In genomic region chr3:108940996-108941395, GRCm38 (mm10) we compare ENCODE assay signal across 29 mouse cellular contexts. TPM values are rescaled to one million over a fixed set of nuclear protein-coding genes. Genes with fewer than 3 reads are reported as not detected.
DNase-seq lines count a peak whose midpoint lies in the region; ATAC-seq lines count a peak whose summit lies in the region.
"Had no signal": no experiment of that assay in that cellular context is flagged by ENCODE, and none has a peak within 500 bp of the region (broad histone marks: within the 10 kb centered on the region; RNA-seq: fewer than 3 reads in every experiment).

No protein-coding gene starts in this region.

- peak; percentile 61 for DNase-seq in heart, adult 11 months
- DNase-seq in limb, embryonic 10.5 days (ENCODE audit: low spot score): no peak
- peak; percentile 34 for DNase-seq in brain, adult 2 months (ENCODE audit: low read depth, low spot score)
- no peak for DNase-seq in kidney, postnatal 25 days
- DNase-seq: adrenal gland, adult 2 months; adrenal gland, postnatal 14 days; cerebellum, adult 11-12 months; cerebellum, adult 8-10 months; cerebellum, postnatal 36 days; gastrocnemius, adult 2 months; gastrocnemius, postnatal 14 days; heart, adult 18-20 months; heart, postnatal 14 days; heart, postnatal 4 days had no signal

- no peak overlapping the region for H3K4me3 ChIP-seq in heart, embryonic 11.5 days (ENCODE audit: low read depth, low read length)
- H3K4me3 ChIP-seq in limb, embryonic 13.5 days: no peak overlapping the region
- no peak overlapping the region for H3K4me3 ChIP-seq in limb, embryonic 10.5 days
- H3K4me3 ChIP-seq in neural tube, embryonic 15.5 days (replicated peaks): no peak overlapping the region
- H3K4me3 ChIP-seq in kidney, embryonic 14.5 days (ENCODE audit: low read length): no peak overlapping the region
- H3K4me3 ChIP-seq: erythroblast, embryonic 14.5 days had no signal

- H3K4me2 ChIP-seq in heart, embryonic 11.5 days: no peak overlapping the region
- H3K4me2 ChIP-seq in limb, embryonic 13.5 days (replicated peaks): peak overlapping the region; percentile 69; the same call in 1 of the 2 replicates
- H3K4me2 ChIP-seq in neural tube, embryonic 15.5 days: peak overlapping the region; percentile 64
- H3K4me2 ChIP-seq in kidney, embryonic 14.5 days (replicated peaks; ENCODE audit: low read depth, low read length): no peak overlapping the region

- no peak overlapping the region for H3K9ac ChIP-seq in heart, embryonic 11.5 days (ENCODE audit: low read depth, low read length)
- no peak overlapping the region for H3K9ac ChIP-seq in limb, embryonic 13.5 days
- no peak overlapping the region for H3K9ac ChIP-seq in neural tube, embryonic 15.5 days (replicated peaks)
- no peak overlapping the region for H3K9ac ChIP-seq in kidney, embryonic 14.5 days (ENCODE audit: low read depth, low read length)
- H3K9ac ChIP-seq: forebrain, embryonic 13.5 days; hindbrain, embryonic 14.5 days had no signal

- H3K27ac ChIP-seq in heart, embryonic 11.5 days (ENCODE audit: low read depth, low read length): no peak overlapping the region
- H3K27ac ChIP-seq in limb, embryonic 13.5 days: no peak overlapping the region
- H3K27ac ChIP-seq in limb, embryonic 10.5 days: no peak overlapping the region
- H3K27ac ChIP-seq in neural tube, embryonic 15.5 days (replicated peaks): no peak overlapping the region
- H3K27ac ChIP-seq in kidney, embryonic 14.5 days (ENCODE audit: low read depth, low read length): no peak overlapping the region
- H3K27ac ChIP-seq: embryonic facial prominence, embryonic 13.5 days; forebrain, embryonic 13.5 days; gastrocnemius, adult 2 months; heart, embryonic 13.5 days; hindbrain, embryonic 14.5 days had no signal

- no peaks in the 10 kb centered on the region for H3K4me1 ChIP-seq in heart, embryonic 11.5 days (ENCODE audit: control insufficient read depth, insufficient read depth, low read length)
- no peaks in the 10 kb centered on the region for H3K4me1 ChIP-seq in limb, embryonic 13.5 days
- H3K4me1 ChIP-seq in limb, embryonic 10.5 days: peaks cover 7% of the 10 kb centered on the region
- H3K4me1 ChIP-seq in neural tube, embryonic 15.5 days: no peaks in the 10 kb centered on the region
- H3K4me1 ChIP-seq in kidney, embryonic 14.5 days (ENCODE audit: control insufficient read depth, insufficient read depth, low read length): no peaks in the 10 kb centered on the region
- H3K4me1 ChIP-seq: forebrain, embryonic 13.5 days had no signal

- no peaks in the 10 kb centered on the region for H3K9me3 ChIP-seq in heart, embryonic 11.5 days (replicated peaks; ENCODE audit: control insufficient read depth, low read length)
- H3K9me3 ChIP-seq in limb, embryonic 13.5 days: no peaks in the 10 kb centered on the region
- H3K9me3 ChIP-seq in limb, embryonic 10.5 days (replicated peaks): no peaks in the 10 kb centered on the region
- no peaks in the 10 kb centered on the region for H3K9me3 ChIP-seq in neural tube, embryonic 15.5 days (replicated peaks)
- peaks cover 7% of the 10 kb centered on the region for H3K9me3 ChIP-seq in kidney, embryonic 14.5 days (ENCODE audit: control insufficient read depth, low read length)
- H3K9me3 ChIP-seq: embryonic facial prominence, embryonic 10.5 days; embryonic facial prominence, embryonic 13.5 days; forebrain, embryonic 13.5 days; heart, embryonic 13.5 days had no signal

- H3K27me3 ChIP-seq in heart, embryonic 11.5 days (ENCODE audit: control insufficient read depth, insufficient read depth, low read length): no peaks in the 10 kb centered on the region
- H3K27me3 ChIP-seq in limb, embryonic 13.5 days: no peaks in the 10 kb centered on the region
- H3K27me3 ChIP-seq in limb, embryonic 10.5 days (ENCODE audit: low read depth, poor library complexity, severe bottlenecking): 0 out of 2 replicates have a peak, but pooled peaks cover 6% of the 10 kb centered on the region
- no peaks in the 10 kb centered on the region for H3K27me3 ChIP-seq in neural tube, embryonic 15.5 days (replicated peaks)
- H3K27me3 ChIP-seq in kidney, embryonic 14.5 days (ENCODE audit: control insufficient read depth, insufficient read depth, low read length): no peaks in the 10 kb centered on the region
- H3K27me3 ChIP-seq: embryonic facial prominence, embryonic 13.5 days; forebrain, embryonic 13.5 days had no signal

- H3K36me3 ChIP-seq in heart, embryonic 11.5 days (ENCODE audit: control insufficient read depth, insufficient read depth, low read length): no peaks in the 10 kb centered on the region
- H3K36me3 ChIP-seq in limb, embryonic 13.5 days: no peaks in the 10 kb centered on the region
- H3K36me3 ChIP-seq in limb, embryonic 10.5 days: no peaks in the 10 kb centered on the region
- H3K36me3 ChIP-seq in neural tube, embryonic 15.5 days: no peaks in the 10 kb centered on the region
- no peaks in the 10 kb centered on the region for H3K36me3 ChIP-seq in kidney, embryonic 14.5 days (ENCODE audit: control insufficient read depth, insufficient read depth, low read length)
- H3K36me3 ChIP-seq: embryonic facial prominence, embryonic 10.5 days; embryonic facial prominence, embryonic 13.5 days; heart, embryonic 13.5 days had no signal

- no peak for ATAC-seq in heart, embryonic 11.5 days (replicated peaks; ENCODE audit: insufficient number of reproducible peaks, low FRiP score, low TSS enrichment)
- no peak for ATAC-seq in limb, embryonic 13.5 days (ENCODE audit: low FRiP score, low read depth)
- ATAC-seq in neural tube, embryonic 15.5 days (ENCODE audit: low FRiP score): no peak
- ATAC-seq in kidney, embryonic 14.5 days (ENCODE audit: low FRiP score, low TSS enrichment): no peak
- ATAC-seq: CD4-positive, CD25-positive, alpha-beta regulatory T cell, adult 4 months had no signal

- WGBS in heart, embryonic 11.5 days (ENCODE audit: insufficient replicate concordance): 86% methylated on average over 10 of the region's 10 CpGs
- 88% methylated on average over 10 of the region's 10 CpGs for WGBS in limb, embryonic 13.5 days
- 87% methylated on average over 10 of the region's 10 CpGs for WGBS in limb, embryonic 10.5 days
- WGBS in neural tube, embryonic 15.5 days: 74% methylated on average over 10 of the region's 10 CpGs
- WGBS in kidney, embryonic 14.5 days: 83% methylated on average over 10 of the region's 10 CpGs

RNA-seq across cellular contexts. Expression of gene Gm9857, which starts 0.8 kb away (rescaled TPM):
- polyA plus RNA-seq in heart, embryonic 11.5 days (2014; fragmentation: Nextera tagmentation; extraction: Ambion mirVana): not detected in 2 replicates
- polyA plus RNA-seq in limb, embryonic 13.5 days (2015; fragmentation: Nextera tagmentation; extraction: Ambion mirVana): 0.74 TPM in 1 of 2 replicates, not detected in the other
- polyA plus RNA-seq in limb, embryonic 10.5 days (2016; fragmentation: Nextera tagmentation; extraction: Ambion mirVana): not detected in 2 replicates
- polyA plus RNA-seq in neural tube, embryonic 15.5 days (2015; fragmentation: Nextera tagmentation; extraction: Ambion mirVana): not detected in 2 replicates
- polyA plus RNA-seq in kidney, embryonic 14.5 days (2014; fragmentation: Nextera tagmentation; extraction: Ambion mirVana): not detected in 2 replicates
- polyA plus RNA-seq: adrenal gland, adult 2 months; C2C12; CD4-positive, CD25-positive, alpha-beta regulatory T cell, adult 4 months; cortical plate, adult 2 months; embryonic facial prominence, embryonic 10.5 days; embryonic facial prominence, embryonic 13.5 days; erythroblast, embryonic 14.5 days; forebrain, embryonic 13.5 days; heart, embryonic 13.5 days; heart, embryonic 16.5 days; hindbrain, embryonic 14.5 days had no signal

RNA-seq across cellular contexts. Expression of gene Henmt1, which starts 1.3 kb away (rescaled TPM):
- polyA plus RNA-seq in heart, embryonic 11.5 days (2014; fragmentation: Nextera tagmentation; extraction: Ambion mirVana): 0.16 and 0.41 TPM in 2 replicates
- polyA plus RNA-seq in limb, embryonic 13.5 days (2015; fragmentation: Nextera tagmentation; extraction: Ambion mirVana): 0.92 and 1.2 TPM in 2 replicates
- polyA plus RNA-seq in limb, embryonic 10.5 days (2016; fragmentation: Nextera tagmentation; extraction: Ambion mirVana): 0.48 and 0.88 TPM in 2 replicates
- polyA plus RNA-seq in neural tube, embryonic 15.5 days (2015; fragmentation: Nextera tagmentation; extraction: Ambion mirVana): 2.3 and 2.9 TPM in 2 replicates
- 0.43 and 0.51 TPM in 2 replicates for polyA plus RNA-seq in kidney, embryonic 14.5 days (2014; fragmentation: Nextera tagmentation; extraction: Ambion mirVana)
- polyA plus RNA-seq: adrenal gland, adult 2 months; erythroblast, embryonic 14.5 days; heart, embryonic 13.5 days had no signal

RNA-seq across cellular contexts. Expression of gene Prpf38b, which starts 29.5 kb away (rescaled TPM):
- polyA plus RNA-seq in heart, embryonic 11.5 days (2014; fragmentation: Nextera tagmentation; extraction: Ambion mirVana): 53.8 and 56.4 TPM in 2 replicates
- polyA plus RNA-seq in limb, embryonic 13.5 days (2015; fragmentation: Nextera tagmentation; extraction: Ambion mirVana): 82.3 and 90.7 TPM in 2 replicates
- polyA plus RNA-seq in limb, embryonic 10.5 days (2016; fragmentation: Nextera tagmentation; extraction: Ambion mirVana): 69.9 and 72.6 TPM in 2 replicates
- 50.4 and 55.3 TPM in 2 replicates for polyA plus RNA-seq in neural tube, embryonic 15.5 days (2015; fragmentation: Nextera tagmentation; extraction: Ambion mirVana)
- polyA plus RNA-seq in kidney, embryonic 14.5 days (2014; fragmentation: Nextera tagmentation; extraction: Ambion mirVana): 58.3 and 73.7 TPM in 2 replicates

RNA-seq across cellular contexts. Expression of gene Fndc7, which starts 51.2 kb away (rescaled TPM):
- not detected in 2 replicates for polyA plus RNA-seq in heart, embryonic 11.5 days (2014; fragmentation: Nextera tagmentation; extraction: Ambion mirVana)
- polyA plus RNA-seq in limb, embryonic 13.5 days (2015; fragmentation: Nextera tagmentation; extraction: Ambion mirVana): 0.09 and 0.23 TPM in 2 replicates
- 0.14 TPM in 1 of 2 replicates, not detected in the other for polyA plus RNA-seq in limb, embryonic 10.5 days (2016; fragmentation: Nextera tagmentation; extraction: Ambion mirVana)
- 0.04 and 0.38 TPM in 2 replicates for polyA plus RNA-seq in neural tube, embryonic 15.5 days (2015; fragmentation: Nextera tagmentation; extraction: Ambion mirVana)
- polyA plus RNA-seq in kidney, embryonic 14.5 days (2014; fragmentation: Nextera tagmentation; extraction: Ambion mirVana): not detected in 2 replicates
- polyA plus RNA-seq: erythroblast, embryonic 14.5 days; forebrain, embryonic 13.5 days; hindbrain, embryonic 11.5 days; hindbrain, embryonic 14.5 days had no signal

Comparison
In these comparisons a context has a peak if more than half of its experiments do, and no peak if none do; other contexts are left out.
1. DNase-seq: peak in heart, adult 11 months (single experiment) and brain, adult 2 months (single experiment); none in limb, embryonic 10.5 days (single experiment) and kidney, postnatal 25 days (0 of 2).
2. H3K4me2 ChIP-seq: peak in limb, embryonic 13.5 days (single experiment) and neural tube, embryonic 15.5 days (single experiment); none in heart, embryonic 11.5 days (single experiment) and kidney, embryonic 14.5 days (single experiment).